Mouse (Mus musculus) induced T-regulatory cell, adult 2 months (primary cell): Measurements from ENCODE around the gene Cnot9.
A peak's percentile ranks its signal among the peaks of the same experiment; 100 is the strongest.
"Not testable (repeated sequence)": the region's sequence is repeated elsewhere in the genome, so short reads cannot be mapped to it uniquely, and the experiment has no call there.

Source experiments
- DNase-seq: peaks from one replicate; pipeline ENCODE4 v3.0.0-alpha.2; 2012; ENCODE audit warnings: low read depth

Cnot9 gene

GRCm38 (mm10) chr1:74505721-74506464 lies at the start of gene Cnot9:
Gene Cnot9, plus strand, starts transcription at chr1:74506058.
- DNase-seq = peak; percentile 100

DNA sequence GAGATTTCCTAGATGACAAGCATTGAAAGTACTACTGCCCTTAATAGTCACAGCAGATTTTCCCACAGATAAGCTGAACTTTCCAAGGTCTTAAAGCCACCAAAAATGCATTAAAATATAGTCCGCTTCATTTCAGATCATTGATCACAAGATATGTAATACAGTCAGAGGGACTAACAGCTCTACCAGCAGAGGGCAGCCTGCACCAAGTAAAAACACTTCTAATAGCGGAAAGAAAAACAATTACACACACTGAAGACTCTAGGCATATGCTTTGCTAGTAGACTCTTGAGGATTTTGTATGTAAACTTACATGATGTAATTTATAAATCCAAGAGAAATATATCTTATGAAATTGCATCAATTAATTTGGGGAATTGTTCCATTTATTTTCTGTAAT lies 45.6 kb upstream of the Cnot9 start:
- peak; percentile 69 for DNase-seq

GRCm38 (mm10) chr1:74485792-74486191 lies 20.1 kb upstream of the Cnot9 start:
- no peak for DNase-seq

GRCm38 (mm10) chr1:74501106-74501505 lies 4.8 kb upstream of the Cnot9 start:
- no peak for DNase-seq

- no peak for DNase-seq
Measured at GRCm38 (mm10) chr1:74505393-74505720, 501 bp upstream of the Cnot9 start.

- DNase-seq = peak; percentile 67
Measured at GRCm38 (mm10) chr1:74506471-74506881, 618 bp downstream of the Cnot9 start.

GRCm38 (mm10) chr1:74507780-74508179 lies 1.9 kb downstream of the Cnot9 start:
- DNase-seq = peak; percentile 15

GRCm38 (mm10) chr1:74511306-74511705 lies 5.4 kb downstream of the Cnot9 start:
- DNase-seq = no peak

- not testable (repeated sequence) for DNase-seq
Measured at GRCm38 (mm10) chr1:74512999-74513398, 7.1 kb downstream of the Cnot9 start.

DNA sequence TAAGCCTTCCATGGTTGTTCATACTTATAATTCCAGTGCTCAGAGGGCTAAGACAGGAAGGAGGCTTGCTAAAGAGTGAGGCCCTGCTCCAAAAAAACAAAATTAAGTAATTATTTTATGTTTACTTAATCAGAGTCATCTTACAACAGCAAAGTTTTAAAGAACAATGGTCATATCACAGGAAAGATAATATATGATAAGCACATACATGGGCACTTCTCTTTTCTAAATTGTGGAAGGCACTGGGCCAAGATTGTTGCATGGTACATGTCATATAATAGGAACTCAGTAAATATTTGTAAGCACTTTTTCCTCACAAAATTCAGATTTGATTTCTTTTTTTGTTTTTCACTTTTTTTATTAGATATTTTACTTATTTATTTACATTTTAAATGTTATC lies 14.0 kb downstream of the Cnot9 start:
- DNase-seq = no peak

DNA sequence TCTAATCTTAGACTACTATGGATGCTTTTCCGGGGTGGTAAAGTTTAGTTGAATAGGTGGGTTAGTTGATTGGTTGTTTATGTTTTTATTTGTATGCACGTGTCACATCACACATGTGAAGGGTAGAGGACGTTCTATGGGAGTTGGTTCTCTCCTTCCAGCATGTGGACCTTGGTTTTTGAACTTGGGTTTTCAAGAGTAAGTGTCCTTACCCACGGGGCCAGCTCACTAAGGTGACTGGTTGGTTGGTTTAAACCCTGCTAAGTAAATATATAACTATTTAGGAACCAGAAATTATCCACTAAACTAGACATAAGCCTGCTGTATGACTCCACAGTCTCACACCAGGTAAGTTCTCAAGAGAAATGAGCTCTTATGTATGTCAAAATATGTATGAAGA lies 18.9 kb downstream of the Cnot9 start:
- DNase-seq = no peak

DNA sequence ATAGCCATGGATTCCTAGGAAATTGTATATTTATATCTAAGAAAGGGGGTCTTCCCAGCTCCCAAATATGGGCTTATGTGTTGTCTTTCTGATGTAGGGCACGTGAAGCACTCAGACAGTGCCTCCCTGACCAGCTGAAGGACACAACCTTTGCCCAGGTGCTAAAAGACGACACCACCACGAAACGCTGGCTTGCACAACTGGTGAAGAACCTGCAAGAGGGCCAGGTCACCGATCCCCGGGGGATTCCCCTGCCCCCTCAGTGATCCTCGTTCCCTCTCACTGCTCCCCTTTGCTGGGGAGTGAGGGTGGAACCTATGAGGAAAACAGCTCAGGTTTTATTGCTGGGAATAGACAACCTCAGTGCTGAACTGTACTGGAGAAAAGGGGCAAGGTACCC lies 22.7 kb downstream of the Cnot9 start:
- DNase-seq = no peak

- DNase-seq = no peak
Measured at GRCm38 (mm10) chr1:74538650-74539049, 32.8 kb downstream of the Cnot9 start.

DNA sequence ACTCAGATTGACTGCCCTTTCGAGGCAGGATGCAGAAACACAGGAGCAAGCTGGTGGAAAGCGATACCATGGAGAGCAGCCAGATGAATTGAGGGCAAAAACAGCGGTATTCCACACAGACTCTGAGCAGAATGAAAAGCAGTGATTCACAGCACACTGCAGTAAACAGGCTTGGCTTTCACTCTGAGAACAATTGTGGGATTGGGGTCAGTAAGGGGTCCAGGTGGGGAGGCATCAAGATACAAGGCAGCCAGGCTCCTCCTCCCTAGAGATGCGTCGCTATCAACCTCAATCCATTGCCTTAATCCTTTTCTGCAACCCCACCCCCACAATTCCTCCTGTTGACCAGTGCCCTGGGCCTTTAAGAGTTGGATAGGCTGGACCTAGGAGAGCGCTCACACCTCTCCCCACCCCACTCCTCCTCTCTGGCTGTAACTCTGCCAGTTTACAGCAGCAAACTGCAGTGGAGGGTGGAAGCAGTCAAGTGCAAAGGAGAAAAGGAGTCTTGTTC lies 36.6 kb downstream of the Cnot9 start, which contains the start of gene Plcd4:
Plcd4 (plus strand) TSS at position 438 of the 511 bp plus-strand sequence.
- DNase-seq = no peak

DNA sequence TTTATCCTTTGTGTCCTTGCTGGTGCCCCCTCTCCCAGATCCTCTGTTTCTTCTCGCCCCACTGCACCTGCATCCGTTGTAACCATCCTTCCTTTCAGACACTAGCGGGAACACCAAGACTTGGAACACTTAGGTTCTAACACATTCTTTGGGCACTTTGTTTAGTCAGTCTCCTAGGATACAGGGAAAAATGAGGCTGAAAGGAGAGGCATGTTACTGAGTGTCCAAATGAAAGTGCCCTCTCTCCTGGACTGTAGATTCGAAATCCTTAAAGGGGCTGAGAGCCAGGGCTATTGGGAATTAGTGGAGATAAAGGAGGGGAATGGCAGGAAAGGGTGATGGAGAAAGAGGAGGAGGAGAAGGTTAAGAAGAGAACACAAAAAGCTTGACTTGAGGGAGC lies 38.3 kb downstream of the Cnot9 start, which contains the start of gene Usp37:
Usp37 (minus strand) TSS at position 101 of the 400 bp plus-strand sequence.
- DNase-seq = no peak

- no peak for DNase-seq
Measured at GRCm38 (mm10) chr1:74559061-74559460, 53.2 kb downstream of the Cnot9 start.

DNA sequence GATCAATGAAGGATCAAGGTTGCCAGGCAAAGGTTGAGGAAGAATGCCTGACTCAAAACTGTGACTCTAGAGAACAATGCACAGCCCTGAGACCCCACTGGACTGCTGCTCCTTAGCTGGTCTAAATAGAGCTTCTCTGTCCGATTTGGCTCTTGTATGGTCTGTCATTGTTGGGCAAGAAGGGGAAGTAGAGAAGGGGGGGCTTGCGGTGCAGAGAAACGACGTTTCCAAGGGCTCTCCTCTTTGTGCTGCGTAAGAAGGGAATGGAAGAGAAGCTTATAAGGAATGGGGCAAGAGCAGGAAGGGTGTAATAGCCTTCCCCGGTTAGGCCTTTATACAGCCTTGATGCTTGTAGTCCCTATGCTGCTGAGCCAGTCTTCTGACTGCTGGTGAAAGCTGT lies 60.0 kb downstream of the Cnot9 start:
- no peak for DNase-seq

GRCm38 (mm10) chr1:74569739-74570719 lies 64.2 kb downstream of the Cnot9 start:
- DNase-seq = no peak
